Mouse (Mus musculus) neural tube, embryonic 13.5 days (tissue): Measurements from ENCODE around the gene Hnrnpm. TPM values are rescaled to one million over a fixed set of nuclear protein-coding genes. Genes with fewer than 3 reads are reported as not detected.
"Not testable (repeated sequence)": the region's sequence is repeated elsewhere in the genome, so short reads cannot be mapped to it uniquely, and the experiment has no call there.

ENCODE experiments used
- ATAC-seq: fragments of 200-750 bp; cut with Nextera tagmentation; 2 replicates; pipeline ENCODE4 v1.8.0; 2017; ENCODE audit warnings: low read depth, mild to moderate bottlenecking, moderate TSS enrichment, moderate library complexity
- H3K27ac ChIP-seq: fragments of 300-500 bp; sonication (generic); replicated peaks from 2 replicates; pipeline ENCODE4 v1.5.1; 2015; ENCODE audit warnings: moderate library complexity, mild to moderate bottlenecking, inconsistent platforms
- H3K27me3 ChIP-seq: fragments of 300-500 bp; sonication (generic); 2 replicates; pipeline ENCODE4 v1.6.1; 2015; ENCODE audit warnings: mild to moderate bottlenecking, inconsistent platforms
- H3K36me3 ChIP-seq: fragments of 300-500 bp; sonication (generic); 2 replicates; pipeline ENCODE4 v1.6.1; 2015; ENCODE audit warnings: mild to moderate bottlenecking, inconsistent platforms
- H3K4me1 ChIP-seq: fragments of 300-500 bp; sonication (generic); replicated peaks from 2 replicates; pipeline ENCODE4 v1.6.1; 2015; ENCODE audit warnings: inconsistent platforms
- H3K4me2 ChIP-seq: fragments of 300-500 bp; sonication (generic); 2 replicates; pipeline ENCODE4 v1.6.1; 2015; ENCODE audit warnings: inconsistent platforms, mild to moderate bottlenecking, moderate library complexity
- H3K4me3 ChIP-seq: fragments of 300-500 bp; sonication (generic); 2 replicates; pipeline ENCODE4 v1.5.1; 2015; ENCODE audit warnings: mild to moderate bottlenecking, inconsistent platforms
- H3K9ac ChIP-seq: fragments of 300-500 bp; sonication (generic); 2 replicates; pipeline ENCODE4 v1.6.1; 2015; ENCODE audit warnings: moderate library complexity, mild to moderate bottlenecking, inconsistent platforms
- H3K9me3 ChIP-seq: fragments of 300-500 bp; sonication (generic); 2 replicates; pipeline ENCODE4 v1.6.1; 2016; ENCODE audit warnings: inconsistent platforms
- WGBS: fragments of 180-500 bp; shearing (Covaris S2); methylation state at CpG from one replicate; pipeline ENCODE4 v1.1.7; 2015; 5-methylcytosine and 5-hydroxymethylcytosine counted together
- polyA plus RNA-seq: library from polyadenylated mRNA; unstranded; fragments of >200 nt; fragmentation: Nextera tagmentation; extraction: Ambion mirVana; gene quantifications from 2 replicates; pipeline ENCODE4 v1.2.1, GENCODE M21; 2015

Hnrnpm gene
- polyA plus RNA-seq, 1 experiment from 2014 or later = 227 TPM

DNA sequence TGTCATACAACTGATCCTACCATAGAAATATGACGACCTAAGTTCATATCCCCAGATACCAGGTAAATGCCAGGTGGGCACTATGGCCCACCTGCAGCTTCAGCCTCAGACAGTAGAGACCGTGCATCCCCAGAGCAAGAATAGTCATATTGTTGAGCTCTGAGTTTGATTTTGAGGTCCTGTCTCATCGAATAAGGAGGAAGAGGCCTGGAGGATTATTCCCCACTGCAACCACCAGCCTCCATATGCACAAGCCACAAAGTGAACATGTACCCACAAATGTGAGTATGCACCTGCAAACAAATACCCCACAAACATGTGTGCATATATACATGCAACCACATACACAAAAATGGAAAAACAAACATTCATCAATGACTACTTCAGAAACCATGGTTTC lies 59.4 kb downstream of the Hnrnpm start:
- Histone ChIP-seq H3K9me3 (no peaks in the 10 kb centered on the region), H3K27me3 (no peaks in the 10 kb centered on the region), H3K36me3 (peaks cover 21% of the 10 kb centered on the region), H3K27ac (no peak overlapping the region), H3K4me2 (no peak overlapping the region), H3K4me3 (no peak overlapping the region), H3K9ac (no peak overlapping the region), H3K4me1 (peaks cover 26% of the 10 kb centered on the region)
- WGBS = 92% methylated on average over 3 of the region's 3 CpGs
- no peak for ATAC-seq

DNA sequence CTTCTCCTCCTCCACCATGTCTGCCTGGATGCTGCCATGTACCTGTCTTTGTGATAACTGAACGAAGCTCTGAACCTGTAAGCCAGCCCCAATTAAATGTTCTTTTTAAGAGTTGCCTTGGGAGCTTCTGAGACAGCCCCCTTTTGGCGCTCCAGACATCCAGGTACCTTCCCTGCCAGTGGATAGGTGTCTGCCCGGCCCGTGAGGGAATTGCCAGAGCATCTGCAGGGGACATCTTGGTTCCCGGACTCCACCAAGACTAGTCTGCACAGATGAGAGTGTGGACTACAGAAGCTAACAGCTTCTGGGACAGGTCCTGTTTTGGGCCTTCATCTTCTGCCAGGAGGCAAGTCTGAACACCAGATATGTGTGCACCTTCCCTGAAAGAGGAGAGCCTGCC lies 72.9 kb downstream of the Hnrnpm start:
- not testable (repeated sequence) for H3K4me2 ChIP-seq, ATAC-seq, H3K9ac ChIP-seq, H3K27ac ChIP-seq, H3K27me3 ChIP-seq, H3K4me1 ChIP-seq, H3K36me3 ChIP-seq, H3K9me3 ChIP-seq, H3K4me3 ChIP-seq
- 85% methylated on average over 5 of the region's 5 CpGs for WGBS

DNA sequence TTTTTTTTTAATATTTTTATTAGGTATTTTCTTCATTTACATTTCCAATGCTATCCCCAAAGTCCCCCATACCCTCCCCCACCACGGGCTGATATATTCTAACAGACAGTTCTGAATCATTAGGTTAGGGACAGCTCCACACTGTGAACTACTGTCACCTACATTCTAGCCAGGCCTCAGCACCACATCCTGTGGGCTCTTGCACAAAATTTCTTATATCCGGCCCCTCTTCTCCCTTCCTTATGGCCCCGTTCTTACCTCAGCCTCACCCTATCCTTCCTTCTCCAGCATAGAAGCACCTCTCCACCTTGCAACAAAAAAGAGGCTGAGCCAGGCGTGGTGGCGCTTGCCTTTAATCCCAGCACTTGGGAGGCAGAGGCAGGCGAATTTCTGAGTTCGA lies 76.1 kb downstream of the Hnrnpm start:
- H3K9me3 ChIP-seq = no peaks in the 10 kb centered on the region
- 84% methylated on average over 7 of the region's 7 CpGs for WGBS

DNA sequence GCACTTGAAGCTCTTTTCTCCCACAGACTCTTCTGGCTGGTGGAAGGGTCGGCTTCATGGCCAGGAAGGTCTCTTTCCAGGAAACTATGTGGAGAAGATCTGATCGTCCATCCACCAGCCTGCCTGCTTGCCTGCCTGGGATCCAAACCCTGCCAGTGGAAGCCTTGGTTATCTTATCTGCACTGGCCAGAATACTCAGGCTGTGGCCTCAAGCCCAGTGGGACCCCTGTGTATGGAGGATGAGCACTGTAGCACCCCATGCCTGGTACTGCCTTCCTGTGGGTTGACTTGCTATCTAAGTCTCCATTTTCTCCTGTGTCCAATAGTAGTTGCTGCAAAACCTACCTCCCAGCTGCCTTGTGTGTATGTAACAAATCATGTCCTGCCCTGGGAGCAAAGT lies 79.4 kb downstream of the Hnrnpm start:
- WGBS = 92% methylated on average over 2 of the region's 2 CpGs
- Histone ChIP-seq H3K9me3 (no peaks in the 10 kb centered on the region), H3K9ac (no peak overlapping the region), H3K4me2 (no peak overlapping the region), H3K27me3 (no peaks in the 10 kb centered on the region), H3K36me3 (no peaks in the 10 kb centered on the region), H3K4me1 (no peaks in the 10 kb centered on the region), H3K27ac (no peak overlapping the region), H3K4me3 (no peak overlapping the region)
- no peak for ATAC-seq

More for the DNA sequence above, 76.1 kb downstream of the Hnrnpm start:
- Histone ChIP-seq H3K4me3 (no peak overlapping the region), H3K4me1 (no peaks in the 10 kb centered on the region), H3K36me3 (no peaks in the 10 kb centered on the region), H3K27ac (no peak overlapping the region), H3K27me3 (no peaks in the 10 kb centered on the region), H3K9ac (no peak overlapping the region), H3K4me2 (no peak overlapping the region)
- ATAC-seq = no peak

DNA sequence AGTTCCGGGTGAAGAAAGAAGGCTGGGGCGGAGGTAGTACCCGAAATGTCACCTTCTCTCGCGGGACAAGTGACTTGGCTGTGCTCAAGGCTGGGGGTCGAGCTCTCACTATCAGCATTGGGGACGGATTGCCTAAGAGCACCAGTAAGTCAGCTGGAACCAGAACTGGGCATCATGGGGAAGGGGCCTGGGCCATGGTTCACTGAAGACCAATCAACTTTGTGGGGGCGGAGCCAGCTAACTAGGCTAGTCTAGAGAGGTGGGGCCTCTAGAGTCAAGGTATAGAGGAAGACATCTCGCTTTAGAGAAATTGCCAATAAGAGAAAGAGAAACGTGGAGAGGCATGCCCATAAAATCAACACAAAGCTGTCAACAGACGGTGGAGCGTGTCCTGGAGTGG lies 84.7 kb downstream of the Hnrnpm start:
- Histone ChIP-seq H3K4me3 (no peak overlapping the region), H3K4me2 (no peak overlapping the region), H3K9ac (no peak overlapping the region), H3K36me3 (no peaks in the 10 kb centered on the region), H3K27me3 (no peaks in the 10 kb centered on the region), H3K9me3 (0 out of 2 replicates have a peak, but pooled peaks cover 9% of the 10 kb centered on the region), H3K4me1 (no peaks in the 10 kb centered on the region), H3K27ac (no peak overlapping the region)
- WGBS = 83% methylated on average over 12 of the region's 12 CpGs
- ATAC-seq = no peak

DNA sequence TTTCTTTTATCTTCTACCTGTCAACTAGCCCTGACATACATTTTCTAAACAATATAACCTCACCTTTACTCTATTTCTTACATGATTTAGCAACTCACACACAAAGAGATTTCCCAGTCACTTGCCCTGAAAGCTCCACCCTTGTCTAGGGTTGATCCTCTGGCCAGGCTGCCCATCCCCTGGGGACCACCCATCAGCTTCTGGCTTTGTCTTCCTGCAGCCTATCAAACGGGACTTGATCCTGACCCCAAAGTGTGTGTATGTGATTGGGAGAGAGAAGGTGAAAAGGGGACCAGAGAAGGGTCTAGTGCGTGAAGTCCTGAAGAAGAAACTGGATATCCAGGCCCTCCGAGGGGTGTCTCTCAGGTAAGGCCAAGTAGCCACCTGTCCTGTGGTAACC lies 85.8 kb downstream of the Hnrnpm start:
- no peaks in the 10 kb centered on the region for H3K4me1 ChIP-seq
- 0 out of 2 replicates have a peak, but pooled peaks cover 9% of the 10 kb centered on the region for H3K9me3 ChIP-seq
- H3K4me2 ChIP-seq = no peak overlapping the region
- no peak overlapping the region for H3K9ac ChIP-seq
- no peak overlapping the region for H3K4me3 ChIP-seq
- no peak for ATAC-seq
- no peak overlapping the region for H3K27ac ChIP-seq
- no peaks in the 10 kb centered on the region for H3K27me3 ChIP-seq
- H3K36me3 ChIP-seq = no peaks in the 10 kb centered on the region
- 83% methylated on average over 3 of the region's 3 CpGs for WGBS

DNA sequence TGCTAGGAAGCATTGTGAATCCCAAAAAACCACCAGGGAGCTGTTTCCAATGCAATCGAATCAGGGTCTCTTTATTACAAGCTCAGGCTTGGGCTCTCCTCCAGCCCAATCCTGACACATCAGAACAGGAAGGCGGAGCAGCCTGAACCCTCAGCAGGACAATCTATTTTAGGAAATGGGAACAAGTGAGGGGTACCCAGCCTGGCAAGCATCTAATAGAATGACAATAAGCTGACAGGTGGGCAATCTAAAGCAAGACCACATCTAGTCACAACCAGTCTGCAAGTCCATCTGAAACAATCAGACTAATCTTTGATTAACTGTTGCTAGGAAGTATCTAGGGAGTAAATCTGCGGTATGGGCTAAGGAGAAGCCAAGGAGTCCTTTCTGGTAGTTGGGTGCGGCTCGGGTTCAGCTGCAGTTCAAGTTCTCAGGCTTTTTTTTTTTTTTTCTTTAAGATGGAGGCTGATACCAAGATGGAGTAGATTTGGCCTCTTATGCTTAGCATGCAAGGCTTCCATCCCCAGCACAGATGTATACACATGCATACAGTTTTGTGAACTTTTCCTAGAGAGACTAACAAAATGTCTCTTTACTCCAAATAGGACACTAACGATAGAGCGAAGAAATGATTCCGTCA lies 86.7 kb downstream of the Hnrnpm start:
- H3K9me3 ChIP-seq = 0 out of 2 replicates have a peak, but pooled peaks cover 9% of the 10 kb centered on the region
- no peaks in the 10 kb centered on the region for H3K36me3 ChIP-seq
- H3K27ac ChIP-seq = no peak overlapping the region
- no peak overlapping the region for H3K9ac ChIP-seq
- no peaks in the 10 kb centered on the region for H3K27me3 ChIP-seq
- WGBS = 86% methylated on average over 8 of the region's 8 CpGs
- no peak for ATAC-seq
- no peak overlapping the region for H3K4me2 ChIP-seq
- H3K4me3 ChIP-seq = no peak overlapping the region
- no peaks in the 10 kb centered on the region for H3K4me1 ChIP-seq

DNA sequence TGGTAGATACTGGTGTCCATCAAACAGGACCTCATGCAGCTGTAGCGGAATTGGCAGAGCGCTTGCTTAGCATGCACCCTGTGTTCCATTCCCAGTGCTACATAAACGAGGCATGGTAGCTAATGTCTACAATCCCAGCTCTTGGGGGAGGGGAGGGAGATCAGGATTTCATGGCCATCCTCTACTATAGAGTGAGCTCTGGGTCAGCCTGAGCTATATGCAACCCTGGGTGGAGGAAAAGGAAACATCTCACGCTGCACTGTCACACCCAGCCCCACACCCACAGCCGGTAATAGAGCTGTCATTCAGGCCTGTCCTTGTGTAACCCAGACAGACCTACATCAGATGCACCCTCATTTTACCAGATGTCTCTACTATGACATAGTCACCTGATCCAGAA lies 88.2 kb downstream of the Hnrnpm start:
- WGBS = 93% methylated on average over 5 of the region's 5 CpGs
- Histone ChIP-seq H3K27ac (no peak overlapping the region), H3K9me3 (0 out of 2 replicates have a peak, but pooled peaks cover 9% of the 10 kb centered on the region), H3K4me3 (no peak overlapping the region), H3K27me3 (no peaks in the 10 kb centered on the region), H3K4me2 (no peak overlapping the region), H3K36me3 (no peaks in the 10 kb centered on the region), H3K4me1 (no peaks in the 10 kb centered on the region), H3K9ac (no peak overlapping the region)
- ATAC-seq = no peak

DNA sequence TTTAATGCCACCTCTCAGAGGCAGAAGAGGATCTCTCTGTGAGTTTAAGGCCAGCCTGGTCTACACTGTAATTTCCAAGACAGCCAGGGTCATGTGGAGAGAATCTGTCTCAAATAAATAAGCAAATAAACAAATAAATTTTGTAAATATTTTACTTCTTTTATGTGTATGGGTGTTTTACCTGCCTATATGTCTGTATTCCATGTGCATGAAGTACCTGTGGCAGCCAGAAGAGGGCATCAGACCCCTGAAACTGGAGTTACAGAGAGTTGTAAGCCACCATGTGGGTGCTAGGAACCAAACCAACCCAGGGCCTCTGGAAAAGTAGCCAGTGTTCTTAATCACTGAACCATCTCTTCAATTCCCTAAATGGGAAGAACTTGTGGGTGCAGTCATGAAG lies 89.4 kb downstream of the Hnrnpm start:
- Histone ChIP-seq H3K27me3 (no peaks in the 10 kb centered on the region), H3K4me1 (no peaks in the 10 kb centered on the region), H3K4me2 (no peak overlapping the region), H3K27ac (no peak overlapping the region), H3K9me3 (0 out of 2 replicates have a peak, but pooled peaks cover 9% of the 10 kb centered on the region), H3K9ac (no peak overlapping the region), H3K36me3 (no peaks in the 10 kb centered on the region), H3K4me3 (no peak overlapping the region)
- no peak for ATAC-seq

Other genes starting within 250 kb of the Hnrnpm start
- 45.7 and 54.9 TPM in 2 replicates for gene Adamts10, start 162.7 kb downstream of the Hnrnpm start, polyA plus RNA-seq
- gene Myo1f, start 131.2 kb downstream of the Hnrnpm start, polyA plus RNA-seq = 3.4 and 3.7 TPM in 2 replicates
- 52.2 and 59.8 TPM in 2 replicates for gene Zfp414, start 57.8 kb downstream of the Hnrnpm start, polyA plus RNA-seq
- gene Pram1, start 48.8 kb downstream of the Hnrnpm start, polyA plus RNA-seq = 0.36 and 0.80 TPM in 2 replicates
- 68.2 and 74.9 TPM in 2 replicates for gene March2, start 31.8 kb upstream of the Hnrnpm start, polyA plus RNA-seq
- 455 and 504 TPM in 2 replicates for gene Rab11b, start 73.7 kb upstream of the Hnrnpm start, polyA plus RNA-seq
- 22.8 and 24.5 TPM in 2 replicates for gene Angptl4, start 95.0 kb upstream of the Hnrnpm start, polyA plus RNA-seq
- gene Kank3, start 123.7 kb upstream of the Hnrnpm start, polyA plus RNA-seq = 36.2 and 40.3 TPM in 2 replicates
- 530 and 625 TPM in 2 replicates for gene Rps28, start 137.7 kb upstream of the Hnrnpm start, polyA plus RNA-seq
- gene Ndufa7, start 137.7 kb upstream of the Hnrnpm start, polyA plus RNA-seq = 558 and 559 TPM in 2 replicates
- gene Cd320, start 156.2 kb upstream of the Hnrnpm start, polyA plus RNA-seq = 52.7 and 57.4 TPM in 2 replicates
- gene Gm7029, start 187.0 kb upstream of the Hnrnpm start, polyA plus RNA-seq = not detected in 2 replicates
- 1.2 and 2.5 TPM in 2 replicates for gene Kifc1, start 203.8 kb upstream of the Hnrnpm start, polyA plus RNA-seq
- gene Platr17, start 218.3 kb upstream of the Hnrnpm start, polyA plus RNA-seq = 0.43 TPM in 1 of 2 replicates, not detected in the other
- 51.0 TPM in 2 replicates for gene Daxx, start 222.6 kb upstream of the Hnrnpm start, polyA plus RNA-seq
- gene Tapbp, start 229.0 kb upstream of the Hnrnpm start, polyA plus RNA-seq = 30.4 and 31.1 TPM in 2 replicates
- 17.3 and 17.7 TPM in 2 replicates for gene Zbtb22, start 229.0 kb upstream of the Hnrnpm start, polyA plus RNA-seq
- gene Rgl2, start 242.7 kb upstream of the Hnrnpm start, polyA plus RNA-seq = 59.5 and 64.7 TPM in 2 replicates